Mouse (Mus musculus) left cerebral cortex, postnatal 36 days (tissue): ENCODE results near the gene Brd7. TPM values are rescaled to one million over a fixed set of nuclear protein-coding genes. Genes with fewer than 3 reads are reported as not detected.

Source experiments
- DNase-seq, 2 experiments: peaks; one replicate each; pipeline ENCODE4 v3.0.0; 2021 to 2022; ENCODE audit warnings: low spot score in 2 of 2, mixed read lengths in 1 of 2
- intact Hi-C: fragments of 180-260 bp; cut with DNase I; formaldehyde crosslinking; loops from one replicate; pipeline ENCODE4 v1.15.1; 2025
- total RNA-seq, 2 experiments: library from RNA; stranded (reverse); gene quantifications; 2 replicates each; pipeline ENCODE4 v1.2.3; 2021

Gene Brd7
- total RNA-seq, 2 experiments from 2014 or later, result 48.2 to 66.4 TPM

DNA sequence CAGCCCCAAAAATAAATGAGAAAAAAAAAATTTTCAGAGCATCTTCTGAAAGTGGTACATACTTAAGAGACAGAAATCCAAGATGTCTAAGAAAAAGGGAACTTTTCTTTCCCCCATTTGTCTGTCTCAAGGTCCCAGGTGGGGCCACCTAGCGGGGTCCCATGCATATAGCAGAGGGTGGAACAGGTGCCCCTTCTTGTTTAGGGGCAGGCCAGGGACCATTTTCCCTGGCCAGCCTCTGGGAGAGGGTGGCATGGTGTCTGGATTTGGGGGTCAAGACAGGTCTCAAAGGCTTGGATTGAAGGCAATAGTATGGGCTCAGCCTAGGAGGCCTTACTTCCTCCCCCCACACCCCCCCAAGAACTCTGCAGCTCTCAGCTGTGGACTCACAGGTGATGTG lies 72.1 kb downstream of the Brd7 start:
- no peak for DNase-seq
- intact Hi-C loops, result no loop called here

DNA sequence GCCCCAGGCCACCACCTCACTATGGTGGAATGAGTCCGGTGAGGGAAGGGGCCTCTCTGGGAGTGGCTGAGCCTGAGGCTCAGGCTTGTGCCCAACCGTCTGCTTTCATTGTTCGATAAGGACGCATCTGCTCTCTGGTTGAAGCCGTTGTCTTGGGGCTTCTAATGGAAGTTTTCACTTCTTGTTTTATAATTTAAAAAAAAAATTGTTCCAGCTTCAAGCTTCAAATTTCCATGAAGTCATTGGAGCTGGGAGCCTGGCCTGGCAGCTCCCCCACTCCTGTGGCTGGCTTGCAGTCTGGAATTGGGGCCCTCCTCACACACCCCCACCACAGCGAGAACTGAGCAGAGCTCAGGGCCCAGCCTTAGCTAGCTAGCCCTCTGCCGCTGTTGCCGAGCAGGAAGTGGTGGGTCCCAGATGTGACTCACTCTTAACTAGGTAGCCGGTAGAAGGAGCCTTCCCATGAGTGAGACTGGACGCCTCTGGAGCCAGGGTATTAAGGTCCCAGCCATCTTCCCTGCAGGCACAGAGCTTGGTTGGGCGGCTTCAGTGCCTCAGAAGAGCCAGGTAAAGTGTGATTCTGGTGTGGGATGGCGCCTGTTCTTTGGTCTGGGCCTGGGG lies 73.3 kb downstream of the Brd7 start:
- no peak for DNase-seq
- intact Hi-C loops, result no loop called here

DNA sequence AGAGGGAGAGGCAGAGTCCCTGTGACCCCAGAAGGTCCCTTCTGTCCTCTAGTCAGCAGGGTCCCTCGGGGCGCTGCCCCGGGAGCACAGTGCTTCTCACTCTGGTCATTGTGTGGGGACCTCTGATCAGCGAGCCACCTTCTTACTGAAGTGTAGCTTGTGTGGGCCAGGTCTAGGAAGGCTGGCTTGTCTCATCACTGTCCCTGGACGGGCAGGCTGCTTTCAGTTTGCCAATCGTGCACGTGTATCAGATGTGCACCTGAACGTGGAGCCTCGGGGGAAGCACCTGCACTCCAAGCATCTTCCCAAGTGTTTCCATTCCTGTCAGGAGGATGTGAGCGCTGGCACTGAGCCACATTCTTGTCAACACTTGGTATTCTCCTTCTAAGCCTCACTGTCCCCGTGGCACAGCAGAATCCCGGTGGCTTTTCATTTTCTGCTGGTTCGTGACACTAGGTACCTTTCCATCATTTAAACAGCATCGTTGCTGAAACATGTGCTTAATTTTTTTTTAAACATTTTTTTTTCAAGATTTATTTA lies 75.5 kb downstream of the Brd7 start:
- intact Hi-C loops, result no loop called here
- DNase-seq, result no peak

DNA sequence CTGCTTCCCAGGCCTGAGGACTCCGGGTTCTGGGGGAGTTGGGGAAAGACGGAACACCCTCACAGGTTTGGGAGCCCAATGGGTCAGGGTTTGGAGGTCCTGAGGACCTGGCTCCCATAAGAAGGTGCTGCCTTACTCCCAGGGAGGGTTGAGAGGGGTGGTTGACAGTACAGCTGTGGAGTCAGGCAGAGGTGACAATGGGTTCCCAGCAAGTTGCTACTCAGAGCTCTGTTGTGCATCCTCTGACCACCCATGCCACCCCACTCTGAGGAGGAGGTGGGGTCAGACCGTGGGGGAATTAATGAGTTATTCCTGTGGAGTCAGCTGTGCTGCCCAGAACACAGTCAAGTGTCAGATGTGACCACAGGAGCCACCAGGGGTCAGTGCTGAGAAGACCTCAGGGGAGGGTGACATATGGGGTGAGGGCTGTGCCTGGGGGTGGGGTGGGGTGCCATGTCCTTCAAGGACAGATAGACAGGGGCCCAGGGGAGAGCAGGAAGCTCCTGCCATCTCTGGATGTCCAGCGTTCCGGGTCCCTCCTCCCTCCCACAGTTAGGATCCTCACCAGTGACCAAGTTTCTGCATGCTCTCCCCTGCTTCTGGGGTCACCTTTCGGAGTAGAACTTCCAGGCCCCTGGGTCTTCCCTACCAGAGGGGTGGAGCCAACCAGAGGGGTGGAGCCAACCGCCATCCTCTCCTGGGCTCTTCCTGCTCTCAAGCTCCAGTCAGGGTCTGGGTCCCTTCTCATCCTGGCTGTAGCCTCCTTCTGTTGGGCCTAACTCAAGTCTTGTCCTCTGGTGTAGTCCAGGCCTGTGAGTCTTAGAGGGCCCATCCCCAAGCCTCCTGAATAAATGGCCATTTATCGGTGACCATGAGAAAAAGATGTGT lies 76.3 kb downstream of the Brd7 start:
- intact Hi-C loops, result no loop called here
- DNase-seq, result no peak

DNA sequence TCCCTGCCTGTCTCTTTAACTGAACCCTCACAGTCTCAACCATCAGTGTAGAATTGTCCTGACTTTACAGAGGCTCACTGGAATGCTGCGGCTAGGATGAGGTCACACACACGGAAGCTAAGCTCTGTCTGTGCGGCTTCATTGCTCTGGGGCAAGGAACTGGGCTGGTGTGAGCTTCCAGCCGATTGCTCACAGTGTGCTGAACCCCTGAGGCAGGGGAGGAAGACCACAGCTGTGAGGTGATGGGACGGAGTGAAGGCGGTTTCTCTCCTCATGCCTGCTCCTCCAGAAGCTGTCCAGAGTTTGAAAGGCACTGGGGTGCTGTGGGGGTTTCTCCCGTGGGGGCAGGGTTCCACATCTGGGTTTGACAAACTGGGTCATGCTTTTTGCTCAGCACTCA lies 77.3 kb downstream of the Brd7 start:
- DNase-seq, result no peak

DNA sequence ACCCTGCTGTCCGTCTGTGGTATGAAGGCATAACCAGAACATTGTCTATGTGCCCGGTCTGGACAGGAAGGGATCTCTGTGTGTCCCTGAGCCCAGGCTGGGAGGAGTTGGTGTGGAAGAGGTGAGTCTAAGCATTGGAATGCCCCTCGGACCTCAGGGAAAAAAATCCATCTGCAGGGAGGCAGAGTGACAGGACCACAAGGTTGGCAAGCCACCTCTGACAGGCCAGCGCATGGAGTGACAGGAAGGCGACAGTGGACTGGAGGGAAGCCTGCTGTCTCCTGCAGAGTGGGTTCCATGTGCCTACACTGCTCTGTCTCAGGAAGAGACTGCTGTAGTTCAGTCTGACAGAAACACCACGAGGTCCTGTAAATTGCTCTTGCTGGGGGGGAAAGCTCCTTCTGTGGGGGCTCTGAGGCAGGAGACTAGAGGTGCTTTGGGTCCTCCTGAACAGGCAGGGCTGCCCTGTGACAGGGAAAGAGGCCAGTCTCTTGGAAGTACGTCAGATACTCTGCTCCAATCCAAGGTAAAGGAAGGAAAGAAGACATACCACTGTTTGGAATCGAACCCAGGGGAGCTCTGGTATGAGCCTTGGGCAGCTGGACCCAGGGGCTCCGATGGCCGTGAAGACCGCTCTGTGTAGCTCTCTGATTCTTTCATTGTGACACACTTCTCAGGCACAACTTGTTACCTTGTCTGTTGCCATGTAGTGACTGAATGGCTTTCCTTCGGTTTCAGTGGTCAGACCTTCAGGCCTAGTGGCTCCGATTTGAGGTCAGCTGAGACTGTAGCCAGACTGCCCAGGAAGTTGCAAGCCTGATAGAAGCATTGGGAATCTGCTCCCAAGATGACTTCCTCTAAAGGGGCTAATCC lies 78.5 kb downstream of the Brd7 start:
- DNase-seq, result no peak
- intact Hi-C loops, result no loop called here

More for the DNA sequence above, 77.3 kb downstream of the Brd7 start:
- intact Hi-C loops, result no loop called here

DNA sequence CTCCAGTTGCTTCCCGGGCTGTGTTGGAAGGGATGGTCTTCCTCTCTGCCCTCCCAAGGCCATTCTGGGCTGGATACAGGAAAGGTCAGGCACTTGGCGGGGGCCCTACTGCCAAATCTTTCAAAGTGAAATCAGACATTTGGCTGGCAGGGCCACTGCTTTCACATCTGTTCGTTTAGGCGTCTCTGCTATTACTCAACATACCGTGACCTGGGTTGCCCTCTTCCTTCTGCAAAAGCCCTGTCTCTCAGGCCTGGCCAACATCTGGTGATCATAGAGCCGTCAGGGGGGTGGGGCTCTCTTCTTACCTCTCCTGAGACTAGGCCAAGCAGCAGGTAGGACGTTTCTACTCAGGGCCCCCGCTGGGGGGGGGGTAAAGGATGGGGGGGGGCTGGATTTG lies 79.3 kb downstream of the Brd7 start:
- intact Hi-C loops, result no loop called here
- DNase-seq, result no peak

Other genes starting within 250 kb of the Brd7 start
- 10 to 100 TPM; 28.7 to 33.9 TPM for gene Cnep1r1, start 243.4 kb downstream of the Brd7 start, total RNA-seq
- gene Heatr3, start 224.3 kb downstream of the Brd7 start, total RNA-seq, result 10 to 100 TPM; 26.6 to 29.8 TPM
- gene Tent4b, start 163.0 kb downstream of the Brd7 start, total RNA-seq, result 10 to 100 TPM; 36.5 to 37.9 TPM
- 1 to 10 TPM; 4.7 TPM for gene Adcy7, start 89.8 kb downstream of the Brd7 start, total RNA-seq
- gene Nkd1, start 159.2 kb upstream of the Brd7 start, total RNA-seq, result 10 to 100 TPM; 18.8 to 18.9 TPM